Mouse (Mus musculus) retina, postnatal 7 days (tissue): ENCODE measurements around the gene Zfp541.
A peak's percentile ranks its signal among the peaks of the same experiment; 100 is the strongest.

Experiments used
- DNase-seq: peaks from one replicate; pipeline ENCODE4 v3.0.0-alpha.2; 2012; ENCODE audit warnings: low read depth, low spot score

The Zfp541 gene

DNA sequence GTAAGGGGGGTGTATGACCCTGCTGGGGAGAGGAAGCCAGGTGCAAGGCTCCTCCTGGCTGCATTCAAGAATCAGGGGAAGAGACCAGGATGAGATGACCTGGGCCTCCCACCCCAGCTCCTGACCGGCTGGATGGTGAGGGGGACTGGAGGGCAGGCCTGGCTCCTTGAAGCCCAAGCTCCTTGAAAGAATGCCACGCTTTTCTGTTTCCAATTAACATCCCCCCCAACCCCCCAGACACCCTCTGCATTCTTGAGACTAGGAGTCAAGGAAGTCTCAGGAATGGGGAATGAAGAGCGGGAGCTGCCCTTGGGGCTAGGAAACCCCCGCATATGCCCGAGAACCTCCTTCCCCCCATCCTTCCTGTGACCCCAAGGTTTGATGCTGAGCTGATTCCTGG lies 17.1 kb upstream of the Zfp541 start:
- DNase-seq = no peak

DNA sequence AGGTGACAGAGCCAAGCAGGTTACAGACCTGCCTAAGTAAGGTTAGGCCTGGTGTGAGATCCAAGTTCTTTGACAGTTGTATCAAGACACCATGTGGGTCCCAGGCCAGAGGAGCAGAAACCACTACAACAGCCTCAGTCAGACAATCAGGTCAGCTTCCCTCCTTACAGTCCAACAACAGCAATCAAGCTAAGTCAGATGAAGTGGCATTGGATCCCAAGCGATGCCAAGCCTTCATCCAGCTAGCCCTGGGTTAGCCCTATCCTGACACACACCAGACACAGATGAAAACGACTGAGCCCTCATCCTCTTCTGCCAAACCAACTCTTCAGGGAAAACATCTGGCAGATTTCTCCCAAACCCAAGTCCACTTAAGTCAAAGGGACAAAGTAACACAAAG lies 16.1 kb upstream of the Zfp541 start:
- DNase-seq = no peak

DNA sequence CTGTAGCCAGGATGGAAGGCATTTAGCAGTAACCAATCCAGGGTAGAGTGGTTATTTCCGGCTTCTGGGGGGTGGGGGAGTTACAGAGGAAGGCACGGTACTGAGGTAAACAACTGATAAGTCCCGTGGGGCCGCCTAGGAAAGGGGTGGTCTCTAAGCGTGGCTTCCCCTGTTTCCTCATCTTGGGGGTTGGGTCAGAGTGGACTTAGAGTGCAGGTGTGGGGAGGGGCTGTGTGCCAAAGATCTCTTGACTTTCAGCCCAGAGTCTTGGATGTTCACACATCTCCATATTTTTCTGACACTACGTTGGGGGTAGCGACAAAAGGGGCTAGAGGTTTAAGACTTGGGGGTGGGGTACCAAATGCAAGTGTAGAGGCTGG lies 15.5 kb upstream of the Zfp541 start:
- no peak for DNase-seq

DNA sequence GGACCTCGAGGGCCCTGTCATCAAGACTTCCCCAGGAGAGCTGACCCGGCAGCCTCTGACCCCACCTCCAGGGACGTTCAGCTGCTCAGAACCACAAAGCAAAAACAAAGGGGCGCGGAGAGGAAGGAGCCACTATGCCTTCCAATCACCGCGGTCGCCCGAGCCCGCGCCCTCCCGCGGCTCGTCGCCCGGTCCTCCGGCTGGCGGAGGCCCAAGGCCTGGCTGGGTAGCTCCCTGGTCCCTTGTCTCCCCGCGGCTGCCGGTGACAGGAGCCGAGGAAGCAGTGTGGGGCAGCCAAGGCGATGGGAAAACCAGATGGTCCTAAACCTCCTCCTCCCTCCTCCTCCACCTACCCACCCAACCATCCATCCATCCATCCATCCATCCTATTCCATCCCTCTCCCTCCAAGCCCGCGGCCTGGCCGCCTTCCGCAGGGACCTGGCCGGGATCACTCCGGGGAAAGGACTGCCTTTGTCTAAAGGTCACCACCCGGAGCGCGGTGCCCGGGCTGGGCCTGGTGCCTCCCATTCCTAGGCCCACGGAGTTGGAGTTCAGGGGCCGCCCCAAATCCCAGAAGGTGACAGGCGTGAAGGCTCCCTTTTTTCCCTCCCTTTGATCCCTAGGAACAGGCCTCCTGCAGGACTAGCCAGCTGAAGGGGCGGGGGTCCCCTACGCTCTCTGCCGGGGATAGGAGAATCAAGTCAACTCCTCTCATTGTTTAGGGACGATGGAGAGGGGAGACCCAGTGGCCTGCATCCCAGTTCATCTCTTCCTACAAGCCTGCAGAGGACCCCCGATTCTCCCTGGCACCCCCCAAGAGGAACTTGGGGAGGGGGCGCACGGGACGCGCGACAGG lies 14.9 kb upstream of the Zfp541 start:
- DNase-seq = peak; percentile 17

DNA sequence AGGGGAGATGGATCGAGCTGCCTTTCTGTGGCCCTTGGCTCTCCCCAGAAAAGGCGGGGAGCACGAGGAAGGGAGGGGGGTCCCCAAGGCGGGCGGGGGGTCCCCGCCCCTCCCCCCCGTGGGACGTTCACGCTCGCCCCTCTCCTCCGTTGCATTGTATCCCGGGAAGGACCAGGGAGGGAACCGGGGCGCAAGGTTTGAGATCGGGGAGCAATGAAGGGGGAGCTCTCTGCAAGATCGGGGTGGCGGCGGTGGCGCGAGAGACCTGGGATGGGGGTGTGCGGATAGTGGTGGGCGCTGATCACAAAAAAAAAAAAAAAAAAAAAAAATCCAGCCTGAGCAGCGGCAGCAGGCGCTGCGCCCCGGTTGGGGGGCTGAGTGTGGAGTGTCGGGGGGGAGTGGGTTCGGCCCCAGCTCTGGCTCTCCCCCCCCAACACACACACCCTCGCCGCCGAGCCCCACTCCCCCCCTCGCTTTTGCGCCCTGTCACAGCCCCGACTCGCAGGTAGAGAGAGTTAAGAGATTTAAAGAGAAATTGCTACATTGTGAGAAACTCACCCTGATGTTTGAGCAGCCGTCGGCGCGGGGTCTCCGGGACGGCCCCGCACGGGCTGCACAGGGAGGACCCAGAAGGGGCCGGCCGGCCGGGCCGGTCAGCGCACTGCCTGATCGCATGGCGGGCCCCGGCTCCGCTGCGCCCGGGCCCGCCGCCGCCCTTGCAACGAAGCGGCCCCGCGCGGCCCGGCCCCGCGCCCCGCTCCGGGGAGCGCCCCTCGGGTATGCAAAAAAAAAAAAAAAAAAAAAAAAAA lies 14.1 kb upstream of the Zfp541 start, which contains the start of gene Bicra:
TSS of gene Bicra (minus strand) at position 584 of the 809 bp plus-strand sequence.
- DNase-seq = peak; percentile 80

DNA sequence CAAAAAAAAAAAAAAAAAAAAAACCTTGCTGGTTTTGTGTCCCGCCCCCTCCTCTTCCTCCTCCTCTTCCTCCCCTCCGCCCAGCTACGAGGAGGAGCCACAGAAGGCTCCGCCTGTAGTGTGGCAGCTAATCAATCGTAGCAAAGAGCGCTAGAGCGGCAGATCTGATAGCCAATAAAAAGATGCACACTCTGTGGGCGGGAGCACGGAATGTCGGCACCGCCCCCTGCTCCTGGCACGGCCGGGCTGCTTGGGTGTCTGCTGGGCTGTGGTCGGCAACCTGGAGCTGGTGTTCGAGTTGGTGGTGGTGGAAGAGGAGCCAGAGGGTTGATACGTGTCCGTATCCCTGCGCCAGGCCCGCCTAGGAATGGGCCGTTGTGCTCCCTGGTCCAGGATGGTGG lies 13.4 kb upstream of the Zfp541 start:
- DNase-seq = peak; percentile 95

DNA sequence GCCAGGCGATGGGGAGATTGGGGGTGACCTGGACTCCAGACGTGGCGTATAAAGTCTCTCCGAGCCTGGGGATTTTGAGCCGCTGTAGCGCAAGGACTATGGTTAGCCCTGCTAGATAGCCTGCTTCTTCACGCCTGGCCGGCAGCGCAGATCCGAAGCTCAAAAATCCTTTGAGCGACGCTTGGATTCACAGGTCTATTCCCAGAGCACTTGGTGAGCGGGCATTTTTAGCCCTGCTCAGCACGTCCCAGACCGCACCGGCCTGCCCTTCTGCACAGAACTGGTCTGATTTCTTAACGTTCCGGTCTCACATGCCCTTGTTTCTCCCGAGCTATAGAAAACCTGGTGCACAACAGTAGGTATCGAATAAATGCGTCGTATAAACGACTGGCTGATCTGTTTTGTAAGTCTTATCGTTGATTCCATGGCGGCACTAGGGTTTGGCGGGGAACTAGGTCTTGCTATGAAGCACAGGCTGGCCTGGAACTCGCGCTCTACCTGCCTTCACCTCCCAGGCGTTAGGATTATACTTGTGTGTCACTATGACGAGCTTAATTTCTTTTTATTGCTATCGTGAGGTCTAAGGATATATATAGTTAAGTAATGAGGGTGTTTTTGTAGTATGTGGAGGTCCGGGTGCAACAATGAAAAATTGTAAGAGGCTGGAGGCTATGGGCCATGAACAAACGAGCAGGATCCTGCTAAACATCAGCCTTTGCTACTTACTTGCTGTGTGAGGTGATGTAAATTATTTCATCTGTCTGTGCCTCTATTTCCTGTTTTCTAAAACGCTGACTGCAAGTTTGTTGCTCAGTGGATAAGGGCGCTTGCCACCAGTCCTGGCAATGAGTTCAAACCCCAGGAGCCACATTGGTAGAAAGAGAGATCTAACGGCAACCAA lies 12.7 kb upstream of the Zfp541 start:
- DNase-seq = peak; percentile 21

DNA sequence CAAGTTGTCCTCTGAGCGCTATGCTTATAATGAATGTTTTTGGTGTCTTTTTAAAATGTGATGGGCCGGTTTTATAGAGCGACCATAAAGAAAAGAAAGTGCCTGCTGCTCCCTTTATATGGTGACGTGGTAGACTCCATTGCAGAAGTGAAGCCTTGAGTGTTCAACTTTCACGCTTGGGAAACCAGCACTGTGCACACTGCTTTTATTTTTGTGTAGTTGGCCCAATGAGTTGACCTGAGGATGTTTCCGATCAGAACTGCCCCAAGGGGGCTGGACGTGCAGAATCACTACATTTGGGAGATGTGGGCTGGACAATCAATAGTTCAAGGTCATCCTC lies 12.1 kb upstream of the Zfp541 start:
- no peak for DNase-seq

DNA sequence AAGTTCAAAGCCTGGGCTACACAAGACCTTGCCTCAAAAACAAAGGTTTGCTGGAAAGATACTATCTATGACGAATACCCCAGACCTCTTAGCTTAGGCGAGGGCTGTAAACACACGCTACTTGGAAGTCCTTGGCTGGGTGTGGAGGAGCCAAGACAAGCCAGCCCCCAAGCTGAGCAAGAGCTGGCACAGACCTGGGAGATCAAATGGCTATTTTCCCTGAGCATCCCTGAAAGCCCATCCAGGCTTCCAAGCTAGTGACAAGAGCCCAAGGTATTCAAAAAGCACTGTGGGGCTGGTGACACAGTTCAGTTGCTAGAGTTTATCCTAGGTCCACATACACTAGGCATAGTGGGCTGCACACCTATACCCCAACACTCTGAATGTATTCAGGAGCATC lies 11.0 kb upstream of the Zfp541 start:
- no peak for DNase-seq

DNA sequence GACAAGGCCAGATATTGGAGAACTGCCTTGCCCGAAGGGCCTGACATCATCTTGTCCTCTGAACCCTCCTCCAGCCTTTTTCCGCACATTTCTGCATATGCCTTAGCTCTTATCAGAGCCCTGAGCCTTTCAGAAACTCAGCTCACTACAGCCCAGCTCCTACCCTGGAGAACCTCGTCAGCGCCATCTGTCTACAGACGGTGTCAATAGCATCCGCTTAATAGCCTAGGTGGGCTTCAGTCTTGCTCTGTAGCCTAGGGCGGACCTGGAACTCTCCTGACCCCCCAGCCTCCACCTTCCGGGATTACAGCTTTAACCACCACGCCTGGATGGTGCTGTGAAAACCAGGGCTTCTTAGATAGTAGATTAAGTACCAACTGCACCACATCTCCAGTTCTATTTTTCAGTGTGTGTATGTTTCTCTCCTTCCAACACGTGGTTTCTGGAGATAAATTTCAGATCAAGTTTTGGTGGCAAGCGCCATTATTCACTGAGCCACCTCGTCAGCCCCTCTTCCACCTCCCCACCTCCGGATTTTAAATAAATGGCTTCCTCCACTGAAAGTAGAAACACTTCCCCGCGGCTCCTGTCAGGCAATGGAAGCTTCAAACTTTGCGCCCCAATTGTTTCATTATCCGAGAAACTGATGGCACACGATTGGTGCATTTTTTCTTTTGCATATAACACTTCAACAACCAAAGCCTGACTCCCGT lies 9.6 kb upstream of the Zfp541 start:
- DNase-seq = peak; percentile 53

DNA sequence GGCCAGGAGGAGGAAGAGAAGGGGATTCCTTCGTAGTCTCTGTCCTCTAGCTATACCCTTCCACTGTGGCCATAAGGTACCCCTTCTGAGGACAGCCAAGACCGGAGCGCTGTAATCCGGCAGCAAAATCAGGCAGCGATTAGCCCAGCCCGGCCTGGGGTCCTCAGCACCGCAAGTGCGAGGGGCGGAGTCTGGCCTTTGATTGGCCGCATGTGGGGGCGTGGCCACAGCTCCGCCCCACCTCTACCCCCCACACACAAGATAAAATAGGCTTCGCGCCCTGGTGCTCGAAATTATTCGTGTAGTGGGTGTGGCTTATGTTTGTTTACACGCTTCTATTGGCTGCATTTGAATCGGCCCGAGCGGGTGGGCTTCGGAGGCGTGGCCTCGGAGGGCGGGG lies 8.9 kb upstream of the Zfp541 start:
- DNase-seq = peak; percentile 88

DNA sequence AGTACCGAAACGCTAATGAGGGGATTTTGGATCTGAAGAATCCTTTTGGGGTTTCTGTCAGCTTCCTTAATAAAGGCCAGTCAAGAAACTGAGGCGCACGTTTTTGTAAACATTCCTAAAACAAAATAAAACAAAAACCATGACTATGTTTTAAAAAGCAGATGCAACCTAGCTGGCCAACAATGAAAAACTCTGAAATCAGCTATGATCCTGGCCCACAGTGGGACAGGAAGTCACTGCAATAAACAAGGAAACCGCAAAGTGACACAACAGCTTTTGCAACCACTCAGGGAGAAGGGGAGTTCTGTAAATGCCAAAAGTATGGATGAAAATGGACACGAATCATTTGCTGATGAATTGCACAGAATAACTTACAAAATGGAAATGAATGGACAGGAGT lies 8.5 kb upstream of the Zfp541 start:
- DNase-seq = no peak

DNA sequence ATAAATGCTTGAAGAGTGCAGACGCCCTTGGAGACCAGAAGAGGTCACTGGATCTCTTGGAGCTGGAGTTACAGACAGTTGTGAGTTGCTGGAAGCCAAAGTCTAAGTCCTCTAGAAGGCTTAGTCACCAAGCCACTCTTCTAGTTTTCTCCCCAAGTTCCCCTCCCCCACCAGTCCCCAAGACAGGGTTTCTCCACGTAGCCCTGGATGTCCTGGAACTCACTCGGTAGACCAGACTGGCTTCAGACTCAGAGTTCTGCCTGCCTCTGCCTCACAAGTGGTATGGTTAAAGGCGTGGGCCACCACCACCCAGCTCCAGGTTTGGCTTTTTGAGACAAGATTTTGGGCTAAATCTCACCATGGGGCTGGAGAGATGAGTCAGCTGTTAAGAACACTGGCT lies 6.6 kb upstream of the Zfp541 start:
- DNase-seq = no peak

DNA sequence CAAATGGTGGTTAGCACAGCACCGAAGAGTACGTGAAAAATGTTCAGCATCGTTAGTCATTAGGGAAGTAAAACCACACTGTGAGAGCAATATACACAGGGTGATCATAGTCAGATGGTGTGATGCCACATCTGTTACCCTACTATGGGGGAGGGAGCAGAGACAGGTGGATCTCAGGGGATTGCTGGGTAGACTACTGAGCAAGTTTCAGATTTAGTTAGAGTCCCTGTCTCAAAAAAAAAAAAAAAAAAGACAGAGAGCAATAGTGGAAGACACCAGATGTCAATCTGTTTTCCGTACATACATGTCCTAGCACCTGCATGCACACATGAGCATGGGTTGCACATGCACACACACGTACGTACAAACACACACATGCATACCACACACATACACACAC lies 5.9 kb upstream of the Zfp541 start:
- DNase-seq = no peak

DNA sequence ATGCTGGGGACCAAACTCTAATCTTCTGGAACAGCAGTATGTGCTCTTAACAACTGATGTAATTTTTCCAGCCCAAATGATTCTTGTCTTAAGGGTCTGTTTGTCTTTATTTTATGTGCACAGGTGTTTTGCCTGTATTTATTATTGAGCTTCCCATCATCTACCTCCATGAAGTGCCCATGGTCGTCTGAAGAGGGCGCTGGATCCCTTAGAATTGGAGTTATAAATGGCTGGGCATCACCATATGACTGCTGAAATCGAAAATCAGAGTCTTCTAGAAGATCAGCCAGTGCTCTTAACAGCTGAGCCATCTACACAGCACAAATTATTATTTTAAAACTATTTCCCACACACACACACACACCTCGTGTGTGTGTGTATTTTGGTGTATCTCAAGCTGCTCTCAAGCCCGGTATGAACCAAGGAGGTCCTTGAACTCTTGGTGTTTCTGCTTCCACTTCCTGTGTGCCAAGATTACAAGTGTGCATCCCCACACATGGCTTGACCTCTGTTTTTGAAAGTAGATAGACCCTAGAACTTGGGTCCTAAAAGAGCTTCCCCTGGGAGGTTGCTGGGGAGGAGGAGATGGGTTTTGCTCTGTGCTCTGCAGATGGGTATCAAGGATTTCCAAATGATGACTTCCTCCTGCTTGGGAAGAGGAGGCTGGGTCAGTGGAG lies 5.0 kb upstream of the Zfp541 start:
- no peak for DNase-seq

DNA sequence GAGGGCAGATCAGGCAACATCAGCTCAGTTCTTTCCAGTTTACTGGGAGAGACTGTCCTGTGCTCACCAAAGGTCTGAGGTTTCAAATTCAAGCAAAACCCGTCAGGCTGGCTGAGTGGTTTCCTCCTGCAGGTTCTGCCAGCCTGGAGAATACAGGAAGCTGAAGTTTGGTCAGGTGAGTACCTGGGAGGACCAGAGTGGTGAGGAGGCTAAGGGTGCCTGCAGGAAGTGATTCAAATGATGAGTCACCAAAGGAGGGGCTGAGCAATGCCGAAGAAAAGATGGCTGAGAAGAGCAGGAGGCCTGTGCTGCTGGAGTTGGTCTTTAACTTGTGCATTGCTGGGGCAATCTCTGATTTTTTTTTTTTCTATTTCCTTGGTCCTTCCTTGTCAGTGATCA lies 4.5 kb upstream of the Zfp541 start:
- DNase-seq = no peak

DNA sequence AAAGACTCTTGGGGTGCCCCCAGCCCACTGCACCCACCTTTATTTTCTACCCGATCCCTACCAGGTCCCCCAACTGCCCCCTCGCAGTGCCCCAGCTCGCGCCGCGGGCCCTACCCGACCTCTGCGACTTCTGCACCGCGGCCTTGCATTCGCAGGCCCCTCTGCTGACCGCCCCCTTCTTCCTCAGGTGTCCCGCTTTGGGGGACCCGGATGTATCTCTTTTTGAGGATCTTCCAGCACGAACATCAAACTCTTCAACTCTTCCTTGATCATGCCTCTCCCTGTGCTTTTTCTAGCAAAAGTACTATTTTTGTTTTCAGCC lies 446 bp downstream of the Zfp541 start:
- no peak for DNase-seq

DNA sequence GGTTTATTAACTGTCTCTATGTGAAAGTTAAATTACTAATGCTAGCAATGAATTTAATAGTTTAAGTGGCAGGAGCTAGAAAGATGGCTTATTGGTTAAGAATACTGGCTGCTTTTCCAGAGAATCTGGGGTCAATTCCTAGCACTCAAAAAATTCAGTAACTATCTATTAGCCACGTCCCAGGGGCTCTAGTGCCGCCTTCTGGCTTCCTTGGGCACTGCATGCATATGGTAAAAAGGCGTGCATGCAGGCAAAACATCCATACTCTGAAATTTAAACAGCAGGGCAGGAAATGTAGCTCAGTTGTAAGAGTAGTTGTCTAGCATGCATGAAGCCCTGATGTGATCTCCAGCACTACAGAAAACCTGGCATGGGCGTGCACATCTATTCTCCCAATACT lies 1.9 kb downstream of the Zfp541 start:
- no peak for DNase-seq

DNA sequence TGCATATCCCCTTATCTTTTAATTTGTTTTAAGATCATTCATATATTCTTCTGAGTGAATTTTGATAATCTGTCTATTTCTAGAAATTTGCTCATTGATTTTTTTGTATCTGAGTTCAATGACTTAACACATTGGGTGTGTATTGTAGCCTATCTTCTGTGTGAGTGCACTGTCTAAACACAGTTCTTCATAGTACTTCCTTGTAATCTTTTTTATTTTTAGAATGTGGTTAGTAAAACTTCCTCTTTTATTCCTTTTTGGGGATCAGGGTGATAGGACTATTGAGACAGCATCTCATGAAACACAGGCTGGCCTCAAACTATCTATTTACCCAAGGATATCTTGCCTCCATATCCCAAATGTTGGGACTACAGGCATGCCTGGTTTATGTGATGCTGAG lies 9.2 kb downstream of the Zfp541 start:
- DNase-seq = no peak

DNA sequence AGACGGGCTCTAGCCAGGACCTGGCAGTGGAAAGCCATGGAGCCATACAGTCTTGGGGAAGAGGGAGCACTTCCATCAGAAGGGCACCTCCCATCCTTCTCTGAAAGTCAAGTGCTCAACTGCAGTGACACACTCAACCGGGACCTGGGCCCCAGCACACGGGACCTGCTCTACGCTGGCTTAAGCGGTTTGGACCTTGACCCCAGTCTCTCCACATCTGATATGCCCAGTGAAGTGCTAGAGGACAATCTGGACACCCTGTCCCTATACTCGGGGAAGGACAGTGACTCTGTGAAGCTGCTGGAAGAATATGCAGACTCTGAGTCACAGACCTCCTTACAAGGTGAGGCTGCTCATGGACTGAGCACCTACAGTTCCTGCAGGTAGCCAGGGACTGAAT lies 10.3 kb downstream of the Zfp541 start:
- no peak for DNase-seq

DNA sequence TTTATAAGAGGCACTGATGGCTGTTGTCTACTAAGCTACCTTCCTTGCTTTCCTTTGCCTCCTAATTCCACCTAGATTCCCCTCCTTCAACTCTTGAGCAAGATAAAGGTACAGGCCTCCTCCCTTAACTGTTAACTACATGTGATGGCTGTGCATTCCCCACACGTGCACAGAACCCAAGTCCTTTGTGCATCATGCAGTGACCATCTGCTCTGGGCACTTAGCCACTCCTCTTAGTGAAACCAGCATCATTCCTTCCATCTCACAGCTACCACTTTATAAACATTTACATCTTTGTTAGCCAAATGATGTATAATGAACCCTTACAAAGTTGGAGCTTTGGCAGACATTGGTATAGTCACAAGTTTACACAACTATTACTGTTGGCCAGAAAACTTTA lies 18.3 kb downstream of the Zfp541 start:
- DNase-seq = no peak
